Mouse (Mus musculus) liver, embryonic 15.5 days (tissue): ENCODE data around the gene Card11. TPM values are rescaled to one million over a fixed set of nuclear protein-coding genes. Genes with fewer than 3 reads are reported as not detected.

Experiments used
- ATAC-seq: fragments of 200-750 bp; cut with Nextera tagmentation; 2 replicates; pipeline ENCODE4 v1.8.0; 2017; ENCODE audit warnings: moderate number of reproducible peaks, mild to moderate bottlenecking, moderate library complexity; ENCODE audit not compliant: insufficient read depth
- H3K27ac ChIP-seq: fragments of 300-500 bp; sonication (generic); replicated peaks from 2 replicates; pipeline ENCODE4 v1.5.1; 2015; ENCODE audit warnings: mild to moderate bottlenecking, inconsistent platforms
- H3K27me3 ChIP-seq: fragments of 300-500 bp; sonication (generic); 2 replicates; pipeline ENCODE4 v1.6.1; 2015; ENCODE audit warnings: mild to moderate bottlenecking, inconsistent platforms
- H3K36me3 ChIP-seq: fragments of 300-500 bp; sonication (generic); replicated peaks from 2 replicates; pipeline ENCODE4 v1.6.1; 2015; ENCODE audit warnings: moderate library complexity, mild to moderate bottlenecking, inconsistent platforms
- H3K4me1 ChIP-seq: fragments of 300-500 bp; sonication (generic); replicated peaks from 2 replicates; pipeline ENCODE4 v1.6.1; 2015; ENCODE audit warnings: inconsistent platforms
- H3K4me2 ChIP-seq: fragments of 300-500 bp; sonication (generic); 2 replicates; pipeline ENCODE4 v1.6.1; 2015; ENCODE audit warnings: moderate library complexity, mild to moderate bottlenecking, inconsistent platforms
- H3K4me3 ChIP-seq: fragments of 300-500 bp; sonication (generic); replicated peaks from 2 replicates; pipeline ENCODE4 v1.5.1; 2015; ENCODE audit warnings: mild to moderate bottlenecking, inconsistent platforms
- H3K9ac ChIP-seq: fragments of 300-500 bp; sonication (generic); 2 replicates; pipeline ENCODE4 v1.6.1; 2015; ENCODE audit warnings: moderate library complexity, mild to moderate bottlenecking, inconsistent platforms
- H3K9me3 ChIP-seq: fragments of 300-500 bp; sonication (generic); replicated peaks from 2 replicates; pipeline ENCODE4 v1.6.1; 2016; ENCODE audit warnings: inconsistent platforms
- WGBS: fragments of 180-500 bp; shearing (Covaris S2); methylation state at CpG from one replicate; pipeline ENCODE4 v1.1.7; 2015; ENCODE audit warnings: mixed read lengths; ENCODE audit not compliant: insufficient replicate concordance; 5-methylcytosine and 5-hydroxymethylcytosine counted together
- polyA plus RNA-seq: library from polyadenylated mRNA; unstranded; fragments of >200 nt; fragmentation: Nextera tagmentation; extraction: Ambion mirVana; gene quantifications from 2 replicates; pipeline ENCODE4 v1.2.1, GENCODE M21; 2015

Gene Card11
- polyA plus RNA-seq, 1 experiment from 2014 or later: 0.26 TPM

DNA sequence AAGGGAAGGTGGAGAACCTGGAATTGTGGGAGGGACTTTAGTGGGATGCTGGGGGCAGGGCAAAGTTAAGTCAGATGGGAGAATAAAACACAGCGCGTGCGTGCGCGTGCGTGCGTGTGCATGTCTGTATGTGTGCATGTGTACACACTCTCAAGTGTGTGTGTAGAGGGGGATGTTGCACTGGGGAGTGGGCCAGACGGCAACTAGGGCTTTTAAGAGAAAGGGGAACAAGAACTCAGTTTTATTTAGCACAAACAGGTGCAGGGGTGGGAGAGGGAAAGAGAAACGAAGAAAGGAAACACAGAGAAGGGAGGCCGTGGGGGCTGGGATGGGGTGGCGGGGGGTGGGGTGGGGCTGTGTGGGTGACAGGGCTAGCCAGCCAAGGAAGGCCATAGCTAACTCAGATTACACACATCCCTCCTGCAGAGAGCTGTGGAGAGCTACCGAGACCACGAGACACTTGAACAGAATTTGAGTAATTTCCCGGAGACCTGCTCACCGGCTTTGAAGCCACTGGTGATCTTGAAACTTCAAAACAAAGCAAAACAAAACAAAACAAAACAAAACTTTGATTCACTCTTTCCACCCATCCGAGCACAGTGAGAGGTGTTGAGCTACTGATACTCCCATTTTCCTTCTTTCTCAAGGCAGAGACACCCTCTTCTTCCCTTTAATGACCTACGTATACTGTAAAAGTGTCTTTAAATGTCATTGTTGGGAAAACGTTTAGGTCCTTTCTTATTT, 55.8 kb downstream of the Card11 start:
- H3K4me1 ChIP-seq: no peaks in the 10 kb centered on the region
- H3K9ac ChIP-seq: no peak overlapping the region
- no peak overlapping the region for H3K27ac ChIP-seq
- 53% methylated on average over 18 of the region's 18 CpGs for WGBS
- no peaks in the 10 kb centered on the region for H3K36me3 ChIP-seq
- H3K4me2 ChIP-seq: no peak overlapping the region
- H3K9me3 ChIP-seq: no peaks in the 10 kb centered on the region
- ATAC-seq: no peak
- H3K4me3 ChIP-seq: no peak overlapping the region
- no peaks in the 10 kb centered on the region for H3K27me3 ChIP-seq

DNA sequence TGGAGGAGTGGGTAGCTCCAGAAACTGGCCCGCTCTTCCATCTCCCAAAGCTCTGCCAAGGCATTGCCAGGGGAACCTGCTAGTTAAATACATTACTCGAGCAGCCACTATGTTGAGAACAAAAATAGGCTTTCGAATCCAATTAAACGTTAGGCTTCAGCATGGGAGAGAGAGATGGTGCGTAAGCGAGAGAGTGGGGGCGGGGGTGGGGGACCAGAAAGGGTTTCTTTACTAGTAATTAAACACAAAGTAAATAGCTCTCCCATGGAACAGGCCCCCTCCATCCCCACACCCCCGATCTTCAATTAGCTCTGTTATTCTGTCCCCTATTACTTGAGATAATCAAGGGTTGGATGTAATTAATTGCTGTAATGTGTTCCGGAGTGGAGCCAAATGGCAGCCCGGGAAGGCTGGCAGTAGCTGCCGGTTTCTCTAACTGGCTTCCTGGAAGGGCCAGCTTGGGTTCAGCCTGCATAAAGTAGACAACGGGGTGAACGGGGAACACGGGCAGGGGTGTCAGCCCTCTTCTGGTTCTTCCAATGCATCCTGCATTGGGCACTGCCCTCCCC, 59.4 kb downstream of the Card11 start:
- no peak overlapping the region for H3K4me2 ChIP-seq
- H3K4me3 ChIP-seq: no peak overlapping the region
- no peaks in the 10 kb centered on the region for H3K4me1 ChIP-seq
- H3K27ac ChIP-seq: no peak overlapping the region
- no peak overlapping the region for H3K9ac ChIP-seq
- H3K9me3 ChIP-seq: no peaks in the 10 kb centered on the region
- H3K36me3 ChIP-seq: no peaks in the 10 kb centered on the region
- H3K27me3 ChIP-seq: no peaks in the 10 kb centered on the region
- no peak for ATAC-seq
- WGBS: 66% methylated on average over 14 of the region's 14 CpGs

DNA sequence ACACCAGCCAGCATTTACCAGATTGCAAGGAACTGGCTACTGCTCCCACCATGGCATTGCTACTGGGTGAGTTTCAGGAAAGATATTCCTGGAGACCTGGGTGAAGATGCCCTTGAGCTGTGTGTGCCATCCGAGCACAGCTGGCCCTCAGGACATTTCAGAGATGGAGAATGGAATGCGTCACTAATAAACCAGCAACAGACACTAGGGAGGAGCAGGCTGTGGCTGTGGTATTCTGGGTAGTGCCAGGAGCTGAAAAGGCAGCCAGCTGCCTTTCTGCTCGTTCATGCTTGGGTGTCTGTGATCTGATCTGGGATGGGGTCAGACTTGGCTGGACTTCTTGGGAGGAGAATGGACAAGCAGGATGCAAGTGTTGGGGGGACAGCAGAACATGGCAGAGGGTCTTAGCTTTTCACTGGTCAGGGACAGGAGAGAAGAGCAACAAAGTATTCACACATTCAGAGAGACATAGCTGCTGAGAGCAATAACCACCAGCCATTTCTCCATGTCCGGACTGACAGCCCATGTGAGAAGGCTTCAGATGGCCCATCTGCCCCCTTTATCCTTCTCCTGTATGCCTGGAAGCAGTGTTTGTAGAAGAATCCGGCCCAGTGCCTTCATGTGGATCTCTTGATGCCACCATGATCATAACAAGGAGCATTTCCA, 60.0 kb downstream of the Card11 start:
- Histone ChIP-seq H3K27me3 (no peaks in the 10 kb centered on the region), H3K4me1 (no peaks in the 10 kb centered on the region), H3K4me2 (no peak overlapping the region), H3K36me3 (no peaks in the 10 kb centered on the region), H3K9me3 (no peaks in the 10 kb centered on the region), H3K9ac (no peak overlapping the region), H3K27ac (no peak overlapping the region), H3K4me3 (no peak overlapping the region)
- no peak for ATAC-seq
- 58% methylated on average over 5 of the region's 5 CpGs for WGBS

DNA sequence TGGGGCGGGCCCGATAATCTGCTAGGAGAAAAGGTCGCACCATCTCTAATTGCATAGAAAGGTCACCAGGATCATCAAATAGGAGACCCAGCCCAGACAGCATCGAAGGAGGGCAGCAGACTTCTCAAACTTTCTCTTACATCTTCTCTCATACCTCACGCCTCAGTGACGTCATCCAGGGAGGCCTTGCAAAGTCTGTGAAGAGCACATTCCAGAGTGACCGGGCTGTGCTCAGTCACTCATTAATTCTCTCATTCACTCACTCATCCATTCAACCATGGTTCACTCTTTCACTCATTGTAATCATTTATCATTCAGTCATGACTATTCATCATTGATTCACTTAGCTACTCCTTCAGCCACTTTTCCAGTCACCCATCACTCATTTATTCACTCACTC, 63.6 kb downstream of the Card11 start:
- no peak overlapping the region for H3K9ac ChIP-seq
- no peak overlapping the region for H3K27ac ChIP-seq
- H3K27me3 ChIP-seq: no peaks in the 10 kb centered on the region
- H3K4me2 ChIP-seq: no peak overlapping the region
- WGBS: 74% methylated on average over 7 of the region's 7 CpGs
- no peaks in the 10 kb centered on the region for H3K36me3 ChIP-seq
- no peaks in the 10 kb centered on the region for H3K4me1 ChIP-seq
- no peaks in the 10 kb centered on the region for H3K9me3 ChIP-seq
- H3K4me3 ChIP-seq: no peak overlapping the region
- ATAC-seq: no peak

DNA sequence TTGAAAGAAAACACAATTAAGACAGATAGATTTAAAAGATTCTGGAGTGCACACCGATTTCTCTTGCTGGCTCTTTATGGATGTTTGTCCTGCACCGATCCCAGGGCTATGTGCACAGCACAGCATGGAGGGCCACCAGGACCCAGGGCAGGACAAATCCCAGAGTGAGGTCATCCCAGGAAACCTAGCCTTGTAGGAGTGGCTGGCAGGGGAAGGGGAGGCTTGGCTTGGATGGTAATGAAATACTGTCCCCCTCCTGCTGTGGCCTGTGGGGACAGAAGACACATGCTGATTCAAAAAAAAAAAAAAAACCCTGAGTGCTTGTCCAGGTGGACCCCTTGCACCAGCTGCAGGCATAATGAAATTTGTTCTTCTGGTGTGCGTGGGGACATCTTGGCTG, 64.5 kb downstream of the Card11 start:
- no peaks in the 10 kb centered on the region for H3K27me3 ChIP-seq
- H3K4me2 ChIP-seq: no peak overlapping the region
- no peak overlapping the region for H3K27ac ChIP-seq
- WGBS: 61% methylated on average over 3 of the region's 3 CpGs
- no peaks in the 10 kb centered on the region for H3K9me3 ChIP-seq
- H3K36me3 ChIP-seq: no peaks in the 10 kb centered on the region
- ATAC-seq: no peak
- H3K9ac ChIP-seq: no peak overlapping the region
- H3K4me3 ChIP-seq: no peak overlapping the region
- H3K4me1 ChIP-seq: no peaks in the 10 kb centered on the region

DNA sequence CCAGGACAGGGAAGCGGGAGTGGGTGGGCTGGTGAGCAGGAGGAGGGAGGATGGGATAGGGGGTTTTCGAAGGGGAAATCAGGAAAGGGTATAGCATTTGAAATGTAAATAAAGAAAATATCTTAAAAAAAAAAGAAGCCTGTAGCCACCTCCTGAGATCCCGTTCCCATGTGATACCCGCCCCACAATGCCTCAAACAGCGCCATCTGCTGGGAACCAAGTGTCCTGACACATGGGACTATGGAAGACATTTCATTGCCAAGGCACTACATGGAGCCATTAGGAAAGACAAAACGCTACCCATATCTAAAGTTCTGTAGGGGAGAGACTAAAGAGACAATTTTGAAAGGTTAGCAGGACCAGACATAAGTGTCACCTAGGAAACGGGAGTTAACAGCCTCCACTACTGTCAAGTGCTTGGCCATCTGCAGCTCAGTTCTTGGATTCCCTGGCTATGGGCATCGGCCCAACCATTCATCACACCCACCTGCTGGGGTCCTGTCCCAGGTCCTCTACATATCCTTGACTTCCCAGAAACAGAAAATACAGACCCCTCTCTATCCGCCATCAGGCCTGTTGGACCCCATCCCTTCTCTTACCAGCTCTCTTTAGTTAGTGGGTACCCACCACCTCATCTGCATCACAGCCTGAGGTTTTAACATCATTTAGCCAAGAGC, 65.6 kb downstream of the Card11 start:
- Histone ChIP-seq H3K4me1 (no peaks in the 10 kb centered on the region), H3K4me2 (no peak overlapping the region), H3K9ac (no peak overlapping the region), H3K36me3 (no peaks in the 10 kb centered on the region), H3K4me3 (no peak overlapping the region), H3K27ac (no peak overlapping the region), H3K27me3 (no peaks in the 10 kb centered on the region), H3K9me3 (no peaks in the 10 kb centered on the region)
- 63% methylated on average over 9 of the region's 9 CpGs for WGBS
- no peak for ATAC-seq

DNA sequence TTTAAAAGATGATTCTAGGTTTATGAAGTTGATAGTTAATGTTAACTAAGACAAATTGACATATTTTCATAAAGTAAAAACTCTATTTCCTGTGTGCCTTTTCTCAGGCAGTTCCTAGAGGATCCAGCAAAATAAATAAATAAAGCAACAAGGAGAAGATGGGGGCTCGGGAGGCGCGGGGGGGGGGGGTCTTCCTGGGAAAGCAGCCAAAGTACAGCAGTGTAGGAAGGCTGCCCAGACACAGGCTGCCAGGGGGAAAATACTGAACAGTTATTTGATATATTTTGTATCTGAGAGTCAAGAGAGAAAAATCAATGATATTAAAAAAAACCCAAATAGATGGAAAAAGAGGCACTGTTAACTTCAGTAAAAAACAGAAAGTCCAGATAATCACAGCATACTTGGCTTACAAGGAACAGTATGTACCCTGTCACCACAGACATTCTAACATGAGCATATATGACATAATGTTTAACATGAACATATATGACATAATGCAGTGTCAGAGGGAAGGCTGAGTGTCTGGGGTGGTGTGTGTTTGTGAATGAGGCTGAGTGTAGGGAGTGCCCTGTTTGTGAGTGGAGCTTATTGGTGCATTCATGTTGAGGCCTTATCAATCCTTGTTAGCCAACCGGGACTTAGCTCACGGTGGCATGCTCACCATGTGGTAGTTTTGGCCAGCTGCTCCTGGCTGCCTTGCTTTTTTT, 68.7 kb downstream of the Card11 start:
- Histone ChIP-seq H3K4me1 (no peaks in the 10 kb centered on the region), H3K27me3 (no peaks in the 10 kb centered on the region), H3K4me2 (no peak overlapping the region), H3K36me3 (no peaks in the 10 kb centered on the region), H3K4me3 (no peak overlapping the region), H3K9me3 (no peaks in the 10 kb centered on the region), H3K9ac (no peak overlapping the region), H3K27ac (no peak overlapping the region)
- no peak for ATAC-seq
- WGBS: 42% methylated on average over 5 of the region's 5 CpGs

DNA sequence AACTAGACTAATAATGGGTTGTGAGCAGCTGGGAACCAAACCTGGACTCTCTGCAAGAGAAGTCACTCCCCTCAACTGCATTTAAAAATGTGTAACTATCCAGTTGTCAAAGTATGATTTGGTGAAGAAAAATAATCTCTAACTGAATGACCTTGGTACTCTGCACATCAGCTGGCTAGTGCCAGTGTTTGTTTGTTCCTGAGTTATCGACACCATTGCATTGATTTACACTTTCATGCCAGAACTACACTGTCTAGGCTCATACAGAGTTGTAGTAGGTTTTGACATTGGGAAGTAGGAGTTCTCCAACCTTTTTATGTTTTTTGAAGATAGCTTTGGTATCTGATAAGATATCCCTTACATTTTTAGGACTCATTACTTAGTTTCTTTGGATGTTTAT, 81.9 kb downstream of the Card11 start:
- no peaks in the 10 kb centered on the region for H3K4me1 ChIP-seq
- H3K9ac ChIP-seq: no peak overlapping the region
- H3K9me3 ChIP-seq: no peaks in the 10 kb centered on the region
- ATAC-seq: no peak
- H3K4me2 ChIP-seq: no peak overlapping the region
- H3K27ac ChIP-seq: no peak overlapping the region
- 83% methylated on average over 1 of the region's 1 CpGs for WGBS
- no peaks in the 10 kb centered on the region for H3K27me3 ChIP-seq
- H3K36me3 ChIP-seq: no peaks in the 10 kb centered on the region
- H3K4me3 ChIP-seq: no peak overlapping the region

DNA sequence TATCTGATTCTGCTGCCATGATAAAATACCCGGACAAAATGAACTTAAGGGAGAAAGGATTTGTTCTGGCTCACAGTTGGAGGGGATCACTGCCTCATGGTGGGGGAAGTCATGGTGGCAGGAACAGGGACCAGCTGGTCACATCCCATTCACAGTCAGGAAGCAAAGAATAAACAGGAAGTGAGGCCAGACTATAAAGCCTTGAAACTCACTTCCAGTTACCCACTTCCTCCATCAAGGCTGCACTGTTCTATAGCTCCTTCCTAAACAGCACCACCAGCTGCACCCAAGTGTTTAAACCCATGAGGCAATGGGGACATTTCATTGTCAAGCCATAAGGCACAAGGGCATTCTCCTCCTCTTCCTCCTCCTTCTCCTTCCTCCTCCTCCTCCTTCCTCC, 82.6 kb downstream of the Card11 start:
- no peak overlapping the region for H3K4me3 ChIP-seq
- no peaks in the 10 kb centered on the region for H3K36me3 ChIP-seq
- H3K27me3 ChIP-seq: no peaks in the 10 kb centered on the region
- WGBS: 63% methylated on average over 1 of the region's 1 CpGs
- H3K9ac ChIP-seq: no peak overlapping the region
- no peaks in the 10 kb centered on the region for H3K4me1 ChIP-seq
- no peak overlapping the region for H3K4me2 ChIP-seq
- ATAC-seq: no peak
- H3K9me3 ChIP-seq: no peaks in the 10 kb centered on the region
- no peak overlapping the region for H3K27ac ChIP-seq

DNA sequence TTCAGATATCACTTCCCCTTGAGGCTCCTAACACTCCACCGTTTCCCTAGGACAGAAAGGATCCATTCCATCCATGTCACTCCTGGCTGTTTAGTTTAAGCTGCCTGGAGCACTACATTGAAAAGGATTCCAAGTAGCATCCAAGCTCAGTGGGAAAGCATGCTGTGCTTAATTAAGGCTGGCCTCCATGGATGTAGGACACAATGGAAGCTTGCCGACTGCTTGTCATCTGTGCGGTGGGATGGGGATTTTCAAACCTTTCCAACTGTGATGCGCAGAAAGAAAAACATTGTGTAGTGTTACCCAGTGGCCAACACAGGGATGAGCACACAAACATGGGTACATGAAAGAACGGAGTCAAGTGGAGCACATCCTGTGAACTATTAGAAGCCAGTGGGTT, 89.5 kb downstream of the Card11 start:
- H3K4me2 ChIP-seq: no peak overlapping the region
- 82% methylated on average over 5 of the region's 5 CpGs for WGBS
- H3K27me3 ChIP-seq: no peaks in the 10 kb centered on the region
- no peaks in the 10 kb centered on the region for H3K9me3 ChIP-seq
- no peak for ATAC-seq
- no peak overlapping the region for H3K27ac ChIP-seq
- H3K36me3 ChIP-seq: no peaks in the 10 kb centered on the region
- no peak overlapping the region for H3K9ac ChIP-seq
- H3K4me1 ChIP-seq: no peaks in the 10 kb centered on the region
- H3K4me3 ChIP-seq: no peak overlapping the region

DNA sequence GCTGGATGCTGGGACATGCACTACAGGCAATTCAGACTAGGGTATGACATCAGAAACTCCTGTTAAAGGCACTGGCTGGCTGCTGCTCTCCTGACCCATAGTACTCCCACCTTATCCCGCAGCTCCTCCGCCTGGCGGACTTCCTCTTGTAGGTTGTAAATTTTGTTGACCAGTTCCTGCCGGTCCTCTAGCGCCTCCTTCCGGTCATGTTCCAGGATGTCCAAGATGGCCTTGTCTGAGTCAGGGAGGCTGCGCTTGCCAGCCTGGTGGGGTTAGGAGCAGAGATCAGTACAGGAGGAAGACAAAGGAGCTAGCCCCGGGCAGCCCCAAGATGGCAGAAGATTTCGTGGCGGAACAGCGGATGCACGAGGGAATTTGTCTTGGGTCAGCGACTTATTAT, 99.5 kb downstream of the Card11 start:
- Histone ChIP-seq H3K9me3 (no peaks in the 10 kb centered on the region), H3K36me3 (no peaks in the 10 kb centered on the region), H3K4me2 (no peak overlapping the region), H3K4me3 (no peak overlapping the region), H3K27me3 (no peaks in the 10 kb centered on the region), H3K9ac (no peak overlapping the region), H3K27ac (no peak overlapping the region), H3K4me1 (no peaks in the 10 kb centered on the region)
- 62% methylated on average over 13 of the region's 13 CpGs for WGBS
- ATAC-seq: no peak
